Mouse (Mus musculus): ENCODE results near the gene Phactr4.

Gene Phactr4

GRCm38 (mm10) chr4:132411322-132412094 is 10.8 kb downstream of the Phactr4 start:
- DNase-seq, result peak; percentile 33 to 52

DNA sequence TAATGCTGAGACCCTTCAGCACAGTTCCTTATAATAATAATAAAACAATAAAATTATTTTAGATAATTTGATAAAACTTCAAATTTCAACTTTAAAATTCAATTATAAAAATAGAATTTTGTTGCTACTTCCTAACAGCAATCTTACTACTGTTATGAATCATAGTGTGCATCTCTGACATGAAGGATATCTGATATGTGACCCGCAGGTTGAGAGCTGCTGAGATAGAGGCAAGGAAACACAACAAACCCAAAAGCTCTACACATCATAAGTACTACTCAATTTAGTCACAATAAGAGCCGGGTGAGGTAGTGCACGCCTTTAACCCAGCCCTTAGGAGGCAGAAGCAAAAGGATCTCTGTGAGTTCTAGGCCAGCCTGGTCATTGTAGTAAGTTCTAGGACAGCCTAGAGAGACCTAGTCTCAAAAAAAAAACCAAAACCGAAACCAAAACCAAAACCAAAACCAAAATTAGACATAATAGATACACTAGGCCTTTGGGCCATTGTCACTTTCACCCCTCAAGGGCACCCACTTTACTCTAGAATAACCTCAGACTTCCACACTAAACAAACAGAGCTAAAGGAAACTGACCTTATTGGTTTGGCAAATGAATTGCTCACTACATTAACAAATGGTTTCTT is 12.6 kb downstream of the Phactr4 start:
- DNase-seq, result no peak

- no peak for DNase-seq
These were observed 15.7 kb downstream of the Phactr4 start for GRCm38 (mm10) chr4:132406393-132407189.

DNA sequence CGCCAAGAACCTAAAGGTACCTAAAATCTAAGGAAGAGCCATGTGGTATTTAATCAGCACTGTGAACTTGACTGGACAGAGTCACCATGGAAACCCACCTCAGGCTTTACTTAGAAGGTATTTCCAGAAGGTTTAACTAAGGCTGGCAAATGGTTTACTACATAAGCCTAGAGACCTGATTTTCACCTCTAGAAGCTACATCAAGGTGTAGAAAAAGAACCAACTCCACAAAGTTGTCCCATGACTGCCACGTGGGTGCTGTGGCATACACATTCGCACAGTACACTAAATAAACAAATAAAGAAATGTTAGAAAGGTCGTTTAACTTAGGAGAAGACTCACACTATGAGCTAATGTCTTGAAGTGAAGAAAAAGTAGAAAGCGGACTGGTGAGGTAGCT is 17.7 kb downstream of the Phactr4 start:
- DNase-seq, result no peak

DNA sequence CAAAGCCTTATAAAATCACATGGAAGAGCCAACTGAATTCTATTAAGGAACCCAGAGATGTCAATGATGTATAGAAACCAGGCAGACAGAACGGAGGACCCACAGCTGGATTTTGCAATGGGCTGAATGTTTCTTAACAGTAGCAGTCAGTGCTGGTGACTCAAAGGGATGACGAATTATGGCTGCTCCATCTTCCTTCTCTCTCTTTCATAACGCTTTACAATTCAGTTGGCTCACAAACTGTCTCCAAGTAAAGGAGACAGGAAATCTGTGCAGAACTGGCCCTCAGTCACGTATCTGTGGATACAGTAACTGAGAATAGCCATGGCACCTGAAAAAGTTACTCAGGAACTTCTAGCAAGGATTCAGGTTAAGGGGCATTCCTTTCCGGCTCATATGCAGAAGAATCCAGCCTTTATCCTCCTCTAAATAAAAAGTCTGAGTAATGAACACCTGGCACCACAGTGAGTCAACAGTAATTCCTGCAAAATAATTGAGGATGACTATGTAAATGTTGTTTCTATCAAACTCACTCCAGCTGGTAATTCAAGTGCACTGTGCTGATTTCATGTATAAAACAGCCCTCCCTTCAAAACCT is 19.1 kb downstream of the Phactr4 start:
- no peak for DNase-seq

- no peak for DNase-seq
These were observed 21.3 kb downstream of the Phactr4 start for GRCm38 (mm10) chr4:132401016-132401415.

DNA sequence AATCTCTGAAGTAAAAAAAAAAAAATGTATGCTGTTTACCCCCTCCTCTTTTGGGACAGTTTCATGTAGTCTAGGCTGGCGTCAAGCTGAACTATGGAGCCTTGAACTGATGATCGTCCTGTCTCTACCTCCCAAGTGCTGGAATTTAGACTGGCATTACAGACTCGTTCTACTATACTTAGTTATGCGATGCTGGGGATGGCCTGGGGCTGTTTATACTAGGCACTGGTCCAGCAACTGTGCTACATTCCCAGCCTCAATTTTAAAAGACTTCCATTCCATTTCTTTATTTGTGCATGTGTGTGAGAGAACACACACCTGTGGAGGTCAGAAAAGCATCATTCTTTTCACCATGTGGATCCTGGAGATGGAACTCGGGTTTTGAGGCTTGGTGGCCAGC is 23.4 kb downstream of the Phactr4 start:
- DNase-seq, result peak in 1 of 2 experiments; percentile 35

DNA sequence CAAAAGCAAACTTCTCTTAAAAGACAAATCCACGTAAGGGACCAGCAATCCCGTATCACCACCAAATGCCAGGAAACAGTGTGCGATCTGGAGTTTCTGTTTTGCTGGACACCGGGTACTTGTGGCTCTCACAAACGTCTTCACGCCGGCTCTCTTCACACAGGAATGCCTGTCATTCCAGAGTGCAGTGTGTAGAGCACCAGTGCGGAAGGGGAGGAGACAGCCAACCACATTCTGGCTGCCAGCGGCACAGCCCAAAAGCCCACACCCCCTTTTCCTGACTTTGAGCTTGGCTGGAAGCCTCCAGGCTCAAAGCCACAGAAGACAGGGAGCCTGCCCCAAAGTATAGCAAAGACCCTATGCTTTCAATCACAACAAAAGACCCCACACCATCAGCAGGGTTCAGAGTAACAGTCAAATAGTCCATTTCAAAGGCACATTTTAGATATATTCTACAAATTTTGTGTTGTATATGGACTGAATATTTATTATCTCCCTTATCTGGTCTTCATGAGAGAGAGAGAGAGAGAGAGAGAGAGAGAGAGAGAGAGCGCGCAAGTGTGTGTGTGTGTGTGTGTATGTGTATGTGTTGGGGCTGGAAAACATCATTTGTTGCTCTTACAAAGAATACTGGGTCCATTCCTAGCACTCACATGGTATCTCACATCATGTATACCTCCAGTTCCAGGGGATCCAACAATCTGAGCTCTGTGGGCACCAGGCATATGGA is 24.1 kb downstream of the Phactr4 start:
- peak; percentile 83 to 90 for DNase-seq

- DNase-seq, result no peak
These were observed 25.2 kb downstream of the Phactr4 start for GRCm38 (mm10) chr4:132397120-132397519.

- DNase-seq, result no peak
These were observed 26.0 kb downstream of the Phactr4 start for GRCm38 (mm10) chr4:132396251-132396650.

DNA sequence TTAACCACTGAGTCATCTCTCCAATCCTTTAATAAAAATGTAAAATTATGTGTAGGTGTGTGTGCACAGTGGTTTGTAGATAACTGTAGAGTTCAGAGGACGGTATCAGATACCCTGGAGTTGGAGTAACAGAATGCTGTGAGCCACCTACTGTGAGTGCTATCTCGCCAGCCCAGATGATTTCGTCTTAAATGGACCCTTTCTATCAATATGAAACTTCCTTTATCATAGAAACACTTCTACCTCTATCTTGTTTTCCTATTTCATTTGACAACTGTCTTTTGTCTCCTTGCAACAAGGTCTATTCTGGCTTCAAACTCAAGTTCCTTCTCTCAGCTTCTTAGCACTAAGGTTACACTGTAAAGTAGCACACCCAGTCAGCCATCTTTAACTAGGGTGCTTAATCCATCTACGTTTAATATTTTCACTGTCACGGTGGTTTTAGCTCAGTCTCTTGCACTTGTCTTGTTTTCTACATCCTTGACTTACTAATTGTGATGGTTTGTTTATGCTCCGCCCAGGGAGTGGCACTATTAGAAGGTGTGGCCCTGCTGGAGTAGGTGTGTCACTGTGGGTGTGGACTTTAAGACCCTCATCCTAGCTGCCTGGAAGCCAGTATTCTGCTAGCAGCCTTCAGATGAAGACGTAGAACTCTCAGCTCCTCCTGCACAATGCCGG is 31.1 kb downstream of the Phactr4 start:
- DNase-seq, result no peak

DNA sequence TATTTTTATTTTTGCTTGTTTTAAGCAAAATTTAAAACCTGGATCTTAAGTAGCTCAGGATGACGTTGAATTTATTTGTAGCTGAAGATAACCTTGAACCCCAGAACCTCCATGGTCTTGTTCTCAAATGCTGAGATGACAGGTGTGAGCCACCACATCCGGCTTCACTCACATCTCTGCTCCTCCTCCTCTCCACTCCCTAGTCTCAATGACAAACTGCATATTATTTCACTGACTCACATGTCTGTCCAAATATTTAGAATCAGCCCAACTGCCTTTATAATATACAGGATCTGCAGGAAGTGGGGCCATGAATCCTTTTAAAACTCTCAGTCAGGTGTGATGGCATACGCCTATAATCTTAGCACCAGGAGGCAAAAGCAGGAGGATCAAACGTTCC is 33.0 kb downstream of the Phactr4 start:
- no peak for DNase-seq

DNA sequence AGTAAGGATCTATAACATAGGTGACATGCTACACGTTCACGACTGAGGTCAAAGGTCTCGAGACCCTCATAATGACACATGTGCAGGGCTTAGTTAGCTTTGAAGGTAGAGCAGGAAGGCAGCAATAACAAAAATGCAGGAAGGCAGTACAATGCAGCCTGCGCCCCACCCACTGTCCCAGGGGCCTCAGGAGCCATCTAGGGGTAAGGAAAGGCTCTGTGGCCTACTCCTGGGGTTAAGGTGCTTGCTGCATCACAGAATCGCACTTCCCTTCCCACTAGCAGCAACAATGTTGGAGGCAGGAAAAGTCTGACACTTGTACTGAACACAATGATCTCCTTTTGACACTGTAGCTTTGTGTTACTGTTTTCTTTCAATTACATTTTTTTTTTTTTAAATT is 34.7 kb downstream of the Phactr4 start:
- peak in 1 of 2 experiments; percentile 37 for DNase-seq

DNA sequence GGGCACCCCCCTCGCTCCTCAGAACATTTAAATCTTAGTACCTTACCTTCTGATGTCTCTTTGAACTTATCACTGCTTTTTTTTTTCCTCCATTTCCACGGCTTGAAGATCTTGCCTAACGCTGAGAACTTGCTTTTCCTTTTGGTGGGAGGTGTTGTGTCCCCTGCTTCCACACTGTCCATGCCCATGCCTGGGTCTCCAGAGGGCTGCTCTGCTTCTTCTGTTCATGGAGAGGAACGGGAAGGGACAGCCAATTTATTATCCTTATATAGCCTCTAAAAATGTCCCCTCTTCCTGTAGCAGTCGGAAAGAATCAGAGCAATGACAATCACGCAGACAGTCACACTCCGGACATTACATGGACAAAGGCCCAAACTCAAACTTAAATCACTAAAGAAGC is 35.4 kb downstream of the Phactr4 start:
- DNase-seq, result no peak

DNA sequence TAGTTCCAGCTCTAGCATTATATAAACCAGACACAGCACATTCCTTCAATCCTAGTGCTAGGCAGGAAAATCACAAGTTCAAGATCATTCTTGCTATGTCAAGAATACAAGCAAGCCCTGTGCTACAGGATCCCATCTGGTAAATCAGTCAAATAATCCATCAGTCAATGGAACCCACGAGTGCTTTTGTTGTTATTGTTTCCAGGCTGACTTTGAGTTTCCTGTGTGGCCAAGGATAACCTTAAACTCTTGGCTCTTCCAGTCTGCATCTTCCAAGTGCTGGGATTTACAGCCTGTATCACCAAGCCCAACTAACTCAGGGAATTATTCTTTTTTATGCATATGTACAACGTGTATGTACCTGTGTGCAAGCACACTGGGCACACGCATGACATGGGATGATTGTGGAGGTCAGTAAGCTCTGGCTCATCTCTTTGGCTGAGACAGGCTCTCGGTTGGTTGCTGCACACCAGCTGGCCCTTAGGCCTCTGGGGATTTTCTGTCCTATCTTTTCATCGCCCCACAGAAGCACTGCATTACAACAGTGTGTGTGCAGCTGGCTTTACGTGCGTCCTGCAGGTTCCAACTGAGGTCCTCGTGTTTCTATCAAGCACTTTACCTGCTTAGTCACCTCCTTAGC is 36.4 kb downstream of the Phactr4 start:
- DNase-seq, result no peak

GRCm38 (mm10) chr4:132383455-132383854 is 38.8 kb downstream of the Phactr4 start:
- DNase-seq, result no peak

DNA sequence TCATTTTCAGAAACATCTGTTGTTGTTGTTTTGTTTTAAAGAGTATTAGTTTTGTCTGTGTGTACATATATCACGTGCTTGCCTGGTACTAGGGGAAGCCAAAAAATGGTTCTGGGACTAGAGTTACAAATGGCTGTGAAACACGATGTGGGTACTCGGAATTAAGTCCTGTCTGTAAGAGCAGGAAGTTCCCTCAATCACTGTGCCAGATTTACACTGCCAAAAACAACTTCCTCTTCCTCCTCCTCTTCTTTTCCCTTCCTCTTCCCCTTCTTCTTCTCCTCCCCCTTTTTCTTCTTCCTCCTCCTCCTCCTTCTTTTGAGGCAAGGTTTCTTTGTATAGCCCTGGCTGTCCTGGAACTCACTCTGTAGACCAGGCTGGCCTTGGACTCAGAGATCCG is 40.0 kb downstream of the Phactr4 start:
- no peak for DNase-seq

DNA sequence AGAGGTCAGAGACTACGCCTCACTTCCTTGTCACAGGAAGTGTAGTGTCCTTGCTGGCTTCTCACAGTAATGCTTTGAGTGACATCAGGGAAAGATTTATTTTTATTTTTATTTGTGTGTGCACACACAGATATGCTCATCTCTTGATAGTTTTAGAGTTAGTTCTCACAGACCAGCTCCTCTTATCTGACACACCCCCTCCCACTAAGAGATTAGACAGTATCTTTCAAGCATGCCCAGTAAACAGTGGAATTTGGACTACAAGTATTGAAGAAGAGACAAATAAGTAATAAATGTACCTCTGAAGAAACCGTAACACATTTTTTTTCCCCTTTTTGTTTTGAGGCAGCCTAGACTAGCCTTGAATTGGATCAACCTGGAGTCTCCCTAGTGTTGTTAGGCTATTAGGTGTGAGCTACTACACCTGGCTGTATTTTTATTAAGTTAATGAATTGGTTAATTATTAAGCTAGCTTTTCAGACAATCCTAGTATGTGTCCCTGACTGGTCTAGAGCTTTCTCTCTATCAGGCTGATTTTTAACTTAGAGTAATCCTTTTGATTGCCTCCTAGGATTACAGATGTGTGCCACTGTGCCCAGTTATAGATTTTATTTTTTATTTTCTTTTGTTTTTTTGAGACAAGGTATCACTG is 41.2 kb downstream of the Phactr4 start:
- no peak for DNase-seq

DNA sequence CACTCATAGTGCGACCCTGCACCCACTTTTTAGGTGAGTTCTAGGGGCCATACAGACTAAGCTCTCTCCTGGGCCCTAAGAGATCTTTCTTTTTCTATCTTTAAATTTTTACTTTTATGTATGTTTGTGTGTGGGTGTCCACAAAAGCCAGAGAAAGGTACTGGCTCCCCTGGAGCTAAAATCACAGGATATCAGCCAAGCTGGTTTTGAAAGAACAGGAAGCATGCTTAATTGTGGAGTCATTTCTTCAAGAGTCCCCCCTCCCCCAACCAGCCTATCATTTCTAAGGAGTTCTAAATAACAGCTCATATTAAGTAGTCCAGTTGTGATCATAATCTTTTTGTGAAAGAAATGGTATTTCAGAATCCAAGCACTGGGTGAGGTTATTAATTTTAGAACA is 48.5 kb downstream of the Phactr4 start:
- DNase-seq, result no peak

- DNase-seq, result peak in 1 of 2 experiments; percentile 36
These were observed 52.1 kb downstream of the Phactr4 start for GRCm38 (mm10) chr4:132369953-132370750.

All from lung, postnatal 4 days (tissue).